ENCODE assay signal across 9 mouse cellular contexts in genomic region chr2:70558112-70558842, GRCm38 (mm10). TPM values are rescaled to one million over a fixed set of nuclear protein-coding genes. Genes with fewer than 3 reads are reported as not detected.
DNase-seq lines count a peak whose midpoint lies in the region; ATAC-seq and TF ChIP-seq lines count a peak whose summit lies in the region.
"Had no signal": no experiment of that assay in that cellular context is flagged by ENCODE, and none has a peak within 500 bp of the region (broad histone marks: within the 10 kb centered on the region; RNA-seq: fewer than 3 reads in every experiment).

No protein-coding gene starts in this region.

- WGBS in heart, embryonic 10.5 days = 6% methylated on average over 18 of the region's 18 CpGs

- peaks cover 29% of the 10 kb centered on the region for H3K4me1 ChIP-seq in heart, embryonic 10.5 days

- DNase-seq in adrenal gland, adult 18-20 months (ENCODE audit: low spot score in 2 of 2) = peak; percentile 66 to 79
- peak; percentile 95 for DNase-seq in embryo, embryonic 11 days
- DNase-seq in heart, embryonic 10.5 days (ENCODE audit: low spot score) = peak; percentile 85
- DNase-seq in layer of hippocampus, adult 2 months (ENCODE audit: low spot score in 2 of 2) = peak; percentile 84 to 93
- peak; percentile 87 for DNase-seq in lung, postnatal 14 days
- DNase-seq in retina, embryonic 14.5 days (ENCODE audit: low spot score) = peak; percentile 96
- DNase-seq in thymus, postnatal 14 days = peak; percentile 74

- TF ChIP-seq CTCF in layer of hippocampus, adult 2 months (conservative IDR thresholded peaks at IDR 0.05) = peak; percentile 90

- no peak overlapping the region for H3K4me3 ChIP-seq in heart, embryonic 10.5 days
- peak overlapping the region; percentile 14; the same call in 1 of the 2 replicates for H3K4me3 ChIP-seq in layer of hippocampus, adult 2 months
- H3K4me3 ChIP-seq: heart, embryonic 15.5 days had no signal

- no peak overlapping the region for H3K27ac ChIP-seq in heart, embryonic 10.5 days
- peak overlapping the region; percentile 29; the same call in 1 of the 2 replicates for H3K27ac ChIP-seq in layer of hippocampus, adult 2 months
- H3K27ac ChIP-seq: heart, embryonic 15.5 days had no signal

- peak; percentile 59 for ATAC-seq in CD4-positive, CD25-positive, alpha-beta regulatory T cell, adult 4 months

- H3K9me3 ChIP-seq in heart, embryonic 10.5 days = no peaks in the 10 kb centered on the region
- H3K9me3 ChIP-seq: heart, embryonic 15.5 days had no signal

- peaks cover 55% of the 10 kb centered on the region for H3K27me3 ChIP-seq in heart, embryonic 10.5 days (ENCODE audit: insufficient read depth, poor library complexity, severe bottlenecking)

- H3K36me3 ChIP-seq in heart, embryonic 10.5 days = no peaks in the 10 kb centered on the region
- H3K36me3 ChIP-seq: heart, embryonic 15.5 days had no signal

RNA-seq across cellular contexts. Expression of gene Gad1, which starts 5.4 kb away (rescaled TPM):
- under 1 TPM in 1 of 2 experiments, not detected in 1; 0.33 TPM for polyA plus RNA-seq in CD4-positive, CD25-positive, alpha-beta regulatory T cell, adult 4 months (2017; shearing (Covaris generic))
- total RNA-seq in adrenal gland, adult 18-20 months (2021) = 1 to 10 TPM; 6.6 to 9.6 TPM
- polyA plus RNA-seq in heart, embryonic 10.5 days (2016; fragmentation: Nextera tagmentation; extraction: Ambion mirVana) = 0.15 TPM in 1 of 2 replicates, not detected in the other
- 100 to 1,000 TPM; 343 to 384 TPM for total RNA-seq in layer of hippocampus, adult 2 months (2021)

RNA-seq across cellular contexts. Expression of gene Erich2, which starts 49.7 kb away (rescaled TPM):
- not detected for polyA plus RNA-seq in CD4-positive, CD25-positive, alpha-beta regulatory T cell, adult 4 months (2017; shearing (Covaris generic))
- total RNA-seq in adrenal gland, adult 18-20 months (2021) = under 1 TPM in 1 of 2 experiments, not detected in 1; 0.23 TPM
- polyA plus RNA-seq in heart, embryonic 10.5 days (2016; fragmentation: Nextera tagmentation; extraction: Ambion mirVana) = 0.41 and 0.57 TPM in 2 replicates
- total RNA-seq in layer of hippocampus, adult 2 months (2021) = under 1 TPM in 1 of 2 experiments, not detected in 1; 0.39 TPM

Comparison
In these comparisons a context has a peak if more than half of its experiments do, and no peak if none do; other contexts are left out.
1. RNA of gene Gad1, which starts 5.4 kb away (total RNA-seq): 343 to 384 TPM in layer of hippocampus, adult 2 months; 6.6 to 9.6 TPM in adrenal gland, adult 18-20 months; every median in the first group is over 10 times any median in the second.
2. Peak in every context shown above with its lines, with median percentiles within 50 percentile points of each other: DNase-seq.